In genomic region chr2:173246688-173247087, GRCm38 (mm10) we compare ENCODE assay signal across 16 mouse cellular contexts. TPM values are rescaled to one million over a fixed set of nuclear protein-coding genes. Genes with fewer than 3 reads are reported as not detected.
DNase-seq lines count a peak whose midpoint lies in the region; ATAC-seq and TF ChIP-seq lines count a peak whose summit lies in the region.
"Had no signal": no experiment of that assay in that cellular context is flagged by ENCODE, and none has a peak within 500 bp of the region (broad histone marks: within the 10 kb centered on the region; RNA-seq: fewer than 3 reads in every experiment).

No protein-coding gene starts in this region.

- intact Hi-C loops in left cerebral cortex, adult 2 months (cut with DNase I): no loop called here

- H3K36me3 ChIP-seq in hindbrain, embryonic 10.5 days: no peaks in the 10 kb centered on the region
- H3K36me3 ChIP-seq in hindbrain, embryonic 11.5 days (ENCODE audit: control insufficient read depth, insufficient read depth, low read length): no peaks in the 10 kb centered on the region
- no peaks in the 10 kb centered on the region; the same call in 1 of the 2 replicates for H3K36me3 ChIP-seq in lung, embryonic 14.5 days (ENCODE audit: insufficient read depth)
- H3K36me3 ChIP-seq in CH12.LX (replicated peaks in 1 of 2; ENCODE audit: control insufficient read depth in 1 of 2, insufficient read depth in 1 of 2, low read length in 1 of 2): peaks cover 0 to 18% of the 10 kb centered on the region in 2 experiments

- H3K4me3 ChIP-seq in hindbrain, embryonic 10.5 days: no peak overlapping the region
- H3K4me3 ChIP-seq in hindbrain, embryonic 11.5 days (ENCODE audit: low read depth, low read length): no peak overlapping the region
- no peak overlapping the region for H3K4me3 ChIP-seq in lung, embryonic 14.5 days (ENCODE audit: low read depth, low read length)
- H3K4me3 ChIP-seq in CH12.LX (replicated peaks in 1 of 3; ENCODE audit: low read depth in 2 of 3, low read length in 2 of 3, poor library complexity in 1 of 3): no peak overlapping the region
- H3K4me3 ChIP-seq in left cerebral cortex, adult 2 months: no peak overlapping the region

- dilution Hi-C loops in CH12.LX (cut with MboI; ENCODE audit: extremely low pct_ligation_motif_present, extremely low pct_unique_long_range_greater_than_20kb, low sequenced_read_pairs): no loop called here

- peak; percentile 41 for TF ChIP-seq CTCF in lung, embryonic 14.5 days (IDR thresholded peaks at IDR 0.05; ENCODE audit: low read depth)
- TF ChIP-seq CTCF in CH12.LX (conservative IDR thresholded peaks at IDR 0.05 in 1 of 2, IDR thresholded peaks at IDR 0.05 in 1 of 2; ENCODE audit: low read depth in 2 of 2, low read length in 2 of 2): peak in 1 of 2 experiments; percentile 41; a peak in 2 of 4 replicates
- TF ChIP-seq CTCF in left cerebral cortex, adult 2 months (IDR thresholded peaks at IDR 0.05): no peak; the same call in 1 of the 2 replicates

- H3K4me2 ChIP-seq in hindbrain, embryonic 11.5 days (replicated peaks; ENCODE audit: low read depth, low read length): no peak overlapping the region
- 0 out of 2 replicates have a peak overlapping the region, but pooled peaks have one; percentile 0 for H3K4me2 ChIP-seq in lung, embryonic 14.5 days
- no peak overlapping the region for H3K4me2 ChIP-seq in CH12.LX (ENCODE audit: insufficient read depth, low read depth, poor library complexity, severe bottlenecking)
- H3K4me2 ChIP-seq: liver, embryonic 11.5 days had no signal

- no peak overlapping the region for H3K9ac ChIP-seq in hindbrain, embryonic 11.5 days (ENCODE audit: low read depth, low read length)
- H3K9ac ChIP-seq in lung, embryonic 14.5 days: no peak overlapping the region
- H3K9ac ChIP-seq in CH12.LX (ENCODE audit: insufficient read depth, low read depth): no peak overlapping the region

- no peak for DNase-seq in hindbrain, embryonic 10.5 days (ENCODE audit: low spot score)
- DNase-seq in hindbrain, embryonic 11.5 days (ENCODE audit: low spot score): no peak
- no peak for DNase-seq in lung, embryonic 14.5 days
- DNase-seq in lung, postnatal 25 days (ENCODE audit: low spot score): no peak
- no peak for DNase-seq in CH12.LX (ENCODE audit: extremely low read depth)
- DNase-seq in left cerebral cortex, adult 2 months (ENCODE audit: extremely low spot score in 1 of 2, low spot score in 2 of 2): no peak
- no peak for DNase-seq in adrenal gland, postnatal 4 days (ENCODE audit: low spot score in 2 of 2)
- DNase-seq: B cell, adult 2 months; cerebellum, adult 11 months; heart, adult 11 months; heart, postnatal 14 days; right cerebral cortex, postnatal 25 days; thymus, postnatal 36 days had no signal

- TF ChIP-seq EP300 in CH12.LX (IDR thresholded peaks at IDR 0.05; ENCODE audit: low read length): no peak

- in situ Hi-C loops in CH12.LX (cut with MboI; ENCODE audit: low pct_ligation_motif_present, low pct_unique_long_range_greater_than_20kb, low sequenced_read_pairs): no loop called here

- H3K9me3 ChIP-seq in hindbrain, embryonic 10.5 days: no peaks in the 10 kb centered on the region
- no peaks in the 10 kb centered on the region for H3K9me3 ChIP-seq in hindbrain, embryonic 11.5 days (ENCODE audit: control insufficient read depth, low read length)
- no peaks in the 10 kb centered on the region for H3K9me3 ChIP-seq in lung, embryonic 14.5 days (ENCODE audit: low read depth, low read length)
- no peaks in the 10 kb centered on the region for H3K9me3 ChIP-seq in CH12.LX (replicated peaks; ENCODE audit: low read length)

- H3K27ac ChIP-seq in hindbrain, embryonic 10.5 days: peak overlapping the region; percentile 36; the same call in 1 of the 2 replicates
- H3K27ac ChIP-seq in hindbrain, embryonic 11.5 days (ENCODE audit: low read depth, low read length): no peak overlapping the region
- peak overlapping the region; percentile 88 for H3K27ac ChIP-seq in lung, embryonic 14.5 days (ENCODE audit: low read depth)
- no peak overlapping the region for H3K27ac ChIP-seq in CH12.LX (ENCODE audit: insufficient read depth, low read depth)
- no peak overlapping the region for H3K27ac ChIP-seq in left cerebral cortex, adult 2 months

- H3K79me2 ChIP-seq in CH12.LX (replicated peaks; ENCODE audit: control insufficient read depth, extremely low read depth, insufficient read depth, poor library complexity, severe bottlenecking): peaks cover 27% of the 10 kb centered on the region

- no peak for ATAC-seq in hindbrain, embryonic 11.5 days (ENCODE audit: low FRiP score)
- ATAC-seq in lung, embryonic 14.5 days (ENCODE audit: insufficient read depth): peak; percentile 7; the same call in 1 of the 2 replicates
- 0 out of 2 replicates have a peak, but pooled peaks have one; percentile 27 for ATAC-seq in megakaryocyte, adult 5-6 weeks (ENCODE audit: poor library complexity, severe bottlenecking)

- 63% methylated on average over 8 of the region's 8 CpGs for WGBS in hindbrain, embryonic 10.5 days
- 66% methylated on average over 8 of the region's 8 CpGs for WGBS in hindbrain, embryonic 11.5 days
- WGBS in lung, embryonic 14.5 days: 54% methylated on average over 8 of the region's 8 CpGs

- H3K27me3 ChIP-seq in hindbrain, embryonic 10.5 days (ENCODE audit: insufficient read depth, poor library complexity, severe bottlenecking): peaks cover 60% of the 10 kb centered on the region
- H3K27me3 ChIP-seq in hindbrain, embryonic 11.5 days (ENCODE audit: control insufficient read depth, insufficient read depth, low read length): 0 out of 2 replicates have a peak, but pooled peaks cover 2% of the 10 kb centered on the region
- no peaks in the 10 kb centered on the region for H3K27me3 ChIP-seq in lung, embryonic 14.5 days (ENCODE audit: insufficient read depth, low read length)
- H3K27me3 ChIP-seq in CH12.LX (replicated peaks): no peaks in the 10 kb centered on the region

- TF ChIP-seq POLR2A in CH12.LX (IDR thresholded peaks at IDR 0.05; ENCODE audit: low read depth, low read length): no peak; the same call in 1 of the 2 replicates

- TF ChIP-seq RAD21 in CH12.LX (IDR thresholded peaks at IDR 0.05; ENCODE audit: low read depth, low read length): peak; percentile 18

- H3K4me1 ChIP-seq in hindbrain, embryonic 10.5 days (replicated peaks): peaks cover 87% of the 10 kb centered on the region
- peaks cover 17% of the 10 kb centered on the region for H3K4me1 ChIP-seq in hindbrain, embryonic 11.5 days (replicated peaks; ENCODE audit: control insufficient read depth, insufficient read depth, low read length)
- peaks cover 38% of the 10 kb centered on the region for H3K4me1 ChIP-seq in lung, embryonic 14.5 days (ENCODE audit: insufficient read depth)
- peaks cover 26 to 66% of the 10 kb centered on the region in 2 experiments for H3K4me1 ChIP-seq in CH12.LX (ENCODE audit: control insufficient read depth in 1 of 2, insufficient read depth in 2 of 2)

TF ChIP-seq in CH12.LX, 34 proteins besides CTCF, POLR2A, EP300 and RAD21:
- TF ChIP-seq TCF12 (IDR thresholded peaks at IDR 0.05; ENCODE audit: low read depth, low read length): 0 out of 2 replicates have a peak, but pooled peaks have one; percentile 14
- no peak for TF ChIP-seq KAT2A (IDR thresholded peaks at IDR 0.05; ENCODE audit: insufficient replicate concordance, low read length)
- peak; percentile 43; the same call in 1 of the 2 replicates for TF ChIP-seq ETS1 (conservative IDR thresholded peaks at IDR 0.05; ENCODE audit: low read depth, low read length)

RNA-seq across cellular contexts. Expression of gene Zbp1, which starts 28.0 kb away (rescaled TPM):
- polyA plus RNA-seq in hindbrain, embryonic 10.5 days (2016; fragmentation: Nextera tagmentation; extraction: Ambion mirVana): 0.17 and 0.73 TPM in 2 replicates
- polyA plus RNA-seq in hindbrain, embryonic 11.5 days (2014; fragmentation: Nextera tagmentation; extraction: Ambion mirVana): 0.33 TPM in 1 of 2 replicates, not detected in the other
- 0.34 and 0.41 TPM in 2 replicates for polyA plus RNA-seq in lung, embryonic 14.5 days (2014; fragmentation: Nextera tagmentation; extraction: Ambion mirVana)
- total RNA-seq in CH12.LX (2012; rRNA removed): 8.4 and 8.7 TPM in 2 replicates
- 7.3 and 9.8 TPM in 2 replicates for total RNA-seq in CH12.LX (2014; rRNA removed)
- 7.9 and 8.1 TPM in 2 replicates for polyA plus RNA-seq in CH12.LX (2012; ENCODE audit: insufficient read length, low read depth)
- total RNA-seq in megakaryocyte, adult 5-6 weeks (2015): 54.6 and 63.0 TPM in 2 replicates
- total RNA-seq in megakaryocyte, adult 5-6 weeks (2017): 35.6 and 56.8 TPM in 2 replicates
- under 1 TPM in 1 of 2 experiments, not detected in 1; 0.36 TPM for total RNA-seq in left cerebral cortex, adult 2 months (2021)
- 1 to 10 TPM; 2.0 to 2.1 TPM for total RNA-seq in adrenal gland, postnatal 4 days (2021)
- polyA plus RNA-seq: forebrain, embryonic 11.5 days; liver, embryonic 11.5 days had no signal

RNA-seq across cellular contexts. Expression of gene Pmepa1, which starts 29.6 kb away (rescaled TPM):
- polyA plus RNA-seq in hindbrain, embryonic 10.5 days (2016; fragmentation: Nextera tagmentation; extraction: Ambion mirVana): 1.3 and 2.9 TPM in 2 replicates
- 3.4 and 5.0 TPM in 2 replicates for polyA plus RNA-seq in hindbrain, embryonic 11.5 days (2014; fragmentation: Nextera tagmentation; extraction: Ambion mirVana)
- 8.9 and 9.0 TPM in 2 replicates for polyA plus RNA-seq in lung, embryonic 14.5 days (2014; fragmentation: Nextera tagmentation; extraction: Ambion mirVana)
- 9.8 and 9.9 TPM in 2 replicates for total RNA-seq in CH12.LX (2012; rRNA removed)
- 1.2 and 1.6 TPM in 2 replicates for total RNA-seq in CH12.LX (2014; rRNA removed)
- polyA plus RNA-seq in CH12.LX (2012; ENCODE audit: insufficient read length, low read depth): 11.0 and 11.8 TPM in 2 replicates
- 0.84 and 1.2 TPM in 2 replicates for total RNA-seq in megakaryocyte, adult 5-6 weeks (2015)
- total RNA-seq in megakaryocyte, adult 5-6 weeks (2017): 0.04 and 0.07 TPM in 2 replicates
- 10 to 100 TPM; 53.4 to 58.5 TPM for total RNA-seq in left cerebral cortex, adult 2 months (2021)
- total RNA-seq in adrenal gland, postnatal 4 days (2021): 10 to 100 TPM; 61.8 to 63.4 TPM

Comparison
In these comparisons a context has a peak if more than half of its experiments do, and no peak if none do; other contexts are left out.
1. H3K27ac ChIP-seq: peak in hindbrain, embryonic 10.5 days (single experiment) and lung, embryonic 14.5 days (single experiment); none in hindbrain, embryonic 11.5 days (single experiment), CH12.LX (single experiment) and left cerebral cortex, adult 2 months (single experiment).
2. RNA of gene Pmepa1, which starts 29.6 kb away (total RNA-seq): 61.8 to 63.4 TPM in adrenal gland, postnatal 4 days and 53.4 to 58.5 TPM in left cerebral cortex, adult 2 months; 1.2 to 9.9 TPM in CH12.LX and 0.04 to 1.2 TPM in megakaryocyte, adult 5-6 weeks; every median in the first group is over 4 times any median in the second.